Mouse (Mus musculus) ES-E14 (cell line): ENCODE results near the gene Nars2.

Source experiments
- HCFC1 ChIP-seq: IDR thresholded peaks from 2 replicates; pipeline ENCODE4 v1.6.1; 2012; ENCODE audit warnings: low read length, inconsistent platforms, borderline replicate concordance; ENCODE audit not compliant: insufficient read depth
- MAFK ChIP-seq: IDR thresholded peaks from 2 replicates; pipeline ENCODE4 v1.6.1; 2014; ENCODE audit warnings: mild to moderate bottlenecking, low read depth, low read length, inconsistent platforms; ENCODE audit not compliant: insufficient read depth
- ZC3H11A ChIP-seq: IDR thresholded peaks from 2 replicates; pipeline ENCODE4 v1.6.1; 2012; ENCODE audit warnings: low read depth, mild to moderate bottlenecking, inconsistent platforms, low read length, borderline replicate concordance
- ZNF384 ChIP-seq: IDR thresholded peaks from 2 replicates; pipeline ENCODE4 v1.6.1; 2012; ENCODE audit warnings: low read depth, low read length, inconsistent platforms

DNA sequence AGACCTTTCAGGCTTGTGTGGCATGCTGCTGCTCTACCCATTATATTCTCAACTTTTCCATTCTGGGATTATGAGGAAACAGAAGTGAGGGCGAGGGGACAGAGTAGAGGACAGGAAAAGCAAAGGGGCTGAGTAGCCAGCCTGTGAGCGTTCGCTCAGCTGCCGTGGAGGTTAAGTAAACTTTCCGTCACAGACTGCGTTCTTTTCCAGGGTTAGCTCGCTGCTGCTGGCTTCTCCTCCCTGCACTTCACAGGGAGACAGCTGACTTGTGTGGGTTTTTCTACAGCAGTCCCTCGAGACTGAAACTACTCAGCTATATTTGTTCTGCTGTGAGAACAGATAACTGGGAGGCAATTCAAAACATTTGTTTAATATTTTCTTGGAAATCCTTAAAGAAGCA, 34.5 kb downstream of the Nars2 start:
- TF ChIP-seq ZC3H11A, result no peak
- TF ChIP-seq HCFC1, result no peak
- TF ChIP-seq ZNF384, result no peak
- no peak for TF ChIP-seq MAFK
